Mouse (Mus musculus): ENCODE results near the gene Cpt1a. TPM values are rescaled to one million over a fixed set of nuclear protein-coding genes. Genes with fewer than 3 reads are reported as not detected.
A peak's percentile ranks its signal among the peaks of the same experiment; 100 is the strongest.

Gene Cpt1a
- total and polyA plus RNA-seq, 3 experiments, result 4.1 to 22.3 (median 15.0) TPM

DNA sequence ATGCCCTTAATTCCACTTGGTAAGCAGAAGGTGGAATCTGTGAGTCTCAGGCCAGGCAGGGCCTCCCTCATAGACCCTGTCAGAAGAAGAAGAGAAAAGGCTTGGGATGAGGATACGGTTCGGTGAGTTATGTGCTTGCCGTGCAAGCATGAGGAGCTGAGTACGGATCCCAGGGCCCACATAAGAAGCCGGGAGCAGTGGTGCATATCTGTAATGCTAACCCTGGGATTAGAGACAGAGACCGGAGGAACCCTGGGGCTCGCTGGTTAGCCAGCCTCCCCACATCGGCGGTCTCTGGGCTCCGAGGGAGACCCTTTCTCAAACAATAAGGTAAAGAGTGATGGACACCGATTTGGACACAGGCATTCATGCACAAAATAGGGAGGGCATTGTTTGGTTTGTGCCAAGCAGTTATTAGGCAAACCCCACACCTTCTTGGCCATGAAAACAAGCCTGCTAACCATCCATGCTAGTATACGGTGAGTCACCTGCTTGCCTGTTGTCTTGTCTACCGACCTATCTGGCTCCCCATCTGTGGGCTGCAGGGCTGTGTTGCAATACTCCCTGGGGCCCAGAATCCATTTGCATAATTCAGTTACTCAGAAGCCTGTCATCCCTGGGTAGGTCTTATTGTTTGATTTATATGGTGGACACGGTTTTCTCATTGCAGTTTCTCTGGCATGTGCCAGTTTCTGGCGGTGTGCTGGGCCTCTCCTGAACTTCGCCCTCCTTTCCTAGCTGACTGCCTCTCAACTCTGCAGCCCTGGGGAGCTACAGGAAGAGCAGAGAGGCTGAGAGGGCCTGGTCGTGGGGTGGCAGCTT lies 11.8 kb downstream of the Cpt1a start:
- Histone ChIP-seq H3K4me3 (ENCODE audit: low read depth, low read length) (peak overlapping the region; percentile 66; the same call in 1 of the 2 replicates), H3K4me1 (ENCODE audit: insufficient read depth, low read depth, low read length) (peaks cover 61% of the 10 kb centered on the region), H3K36me3 (replicated peaks) (peaks cover 33% of the 10 kb centered on the region), H3K27me3 (ENCODE audit: insufficient read depth, low read length) (no peaks in the 10 kb centered on the region), H3K9me3 (replicated peaks) (no peaks in the 10 kb centered on the region)
- 0 out of 2 replicates have a peak, but pooled peaks have one; percentile 38 for TF ChIP-seq GATA2 (IDR thresholded peaks at IDR 0.05; ENCODE audit: borderline replicate concordance, low read depth, low read length)
- TF ChIP-seq CTCF (IDR thresholded peaks at IDR 0.05; ENCODE audit: low read depth, low read length), result no peak
- no peak for TF ChIP-seq POLR2AphosphoS5 (IDR thresholded peaks at IDR 0.05; ENCODE audit: insufficient replicate concordance, low read depth, low read length)
- TF ChIP-seq GATA1 (IDR thresholded peaks at IDR 0.05; ENCODE audit: borderline replicate concordance, low read length), result no peak
- TF ChIP-seq TAL1 (conservative IDR thresholded peaks at IDR 0.05; ENCODE audit: low read depth, low read length), result peak; percentile 58
- peak; percentile 45 for DNase-seq (ENCODE audit: low spot score)
- peak; percentile 83 for ATAC-seq (ENCODE audit: extremely low read depth, insufficient number of reproducible peaks, low FRiP score, poor library complexity, severe bottlenecking)

DNA sequence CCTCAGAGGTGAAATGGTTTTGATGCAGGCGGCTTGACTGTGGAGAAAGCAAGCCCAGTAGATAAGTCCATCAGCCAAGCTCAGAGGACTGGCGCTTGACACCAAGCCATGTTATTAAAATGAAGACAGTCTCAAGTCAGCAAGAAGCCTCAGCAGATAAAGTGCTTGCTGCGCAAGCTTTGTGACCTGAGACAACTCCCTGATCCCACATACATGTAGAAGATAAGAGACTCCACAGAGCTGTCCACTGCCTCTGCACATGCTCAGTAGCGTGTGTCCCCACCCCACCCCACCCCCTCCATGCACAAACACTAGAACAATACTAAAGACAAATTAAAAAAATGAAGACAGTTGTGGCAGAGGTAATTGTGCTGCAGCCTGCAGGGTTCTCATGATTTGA lies 12.4 kb downstream of the Cpt1a start:
- TF ChIP-seq POLR2AphosphoS5 (IDR thresholded peaks at IDR 0.05; ENCODE audit: insufficient replicate concordance, low read depth, low read length), result no peak
- no peak for TF ChIP-seq GATA2 (IDR thresholded peaks at IDR 0.05; ENCODE audit: borderline replicate concordance, low read depth, low read length)
- TF ChIP-seq CTCF (IDR thresholded peaks at IDR 0.05; ENCODE audit: low read depth, low read length), result no peak
- TF ChIP-seq TAL1 (conservative IDR thresholded peaks at IDR 0.05; ENCODE audit: low read depth, low read length), result no peak
- no peak for TF ChIP-seq GATA1 (IDR thresholded peaks at IDR 0.05; ENCODE audit: borderline replicate concordance, low read length)
- H3K27me3 ChIP-seq (ENCODE audit: insufficient read depth, low read length), result no peaks in the 10 kb centered on the region
- DNase-seq (ENCODE audit: low spot score), result no peak
- ATAC-seq (ENCODE audit: extremely low read depth, insufficient number of reproducible peaks, low FRiP score, poor library complexity, severe bottlenecking), result peak; percentile 37; the same call in 1 of the 2 replicates
- no peaks in the 10 kb centered on the region for H3K9me3 ChIP-seq (replicated peaks)
- H3K4me3 ChIP-seq (ENCODE audit: low read depth, low read length), result peak overlapping the region; percentile 66; the same call in 1 of the 2 replicates
- H3K36me3 ChIP-seq (replicated peaks), result peaks cover 35% of the 10 kb centered on the region
- H3K4me1 ChIP-seq (ENCODE audit: insufficient read depth, low read depth, low read length), result peaks cover 64% of the 10 kb centered on the region

DNA sequence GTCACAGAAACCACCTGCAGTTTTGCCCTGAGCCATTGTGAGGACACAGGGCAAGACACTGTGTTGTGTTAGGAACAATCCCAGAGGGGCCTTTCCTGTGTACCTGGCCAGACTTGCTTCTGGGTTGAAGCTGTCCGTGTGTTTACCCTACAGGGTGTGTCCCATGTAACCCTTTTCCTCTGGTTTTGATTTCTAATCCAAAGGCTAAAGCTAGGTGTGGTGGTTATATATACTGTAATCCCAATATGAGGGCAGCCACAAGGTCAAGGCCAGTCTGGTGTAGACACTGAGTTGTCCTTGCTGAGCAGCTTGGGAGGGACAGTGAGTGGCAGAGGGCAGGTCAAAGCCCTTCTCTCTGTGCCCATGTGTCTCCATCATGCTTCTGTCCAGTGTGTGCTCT lies 13.8 kb downstream of the Cpt1a start:
- no peaks in the 10 kb centered on the region for H3K27me3 ChIP-seq (ENCODE audit: insufficient read depth, low read length)
- no peak for DNase-seq (ENCODE audit: low spot score)
- no peak for ATAC-seq (ENCODE audit: extremely low read depth, insufficient number of reproducible peaks, low FRiP score, poor library complexity, severe bottlenecking)
- H3K4me3 ChIP-seq (ENCODE audit: low read depth, low read length), result no peak overlapping the region
- no peak for TF ChIP-seq CTCF (IDR thresholded peaks at IDR 0.05; ENCODE audit: low read depth, low read length)
- TF ChIP-seq POLR2AphosphoS5 (IDR thresholded peaks at IDR 0.05; ENCODE audit: insufficient replicate concordance, low read depth, low read length), result no peak
- TF ChIP-seq GATA2 (IDR thresholded peaks at IDR 0.05; ENCODE audit: borderline replicate concordance, low read depth, low read length), result no peak
- no peak for TF ChIP-seq TAL1 (conservative IDR thresholded peaks at IDR 0.05; ENCODE audit: low read depth, low read length)
- TF ChIP-seq GATA1 (IDR thresholded peaks at IDR 0.05; ENCODE audit: borderline replicate concordance, low read length), result no peak
- H3K9me3 ChIP-seq (replicated peaks), result no peaks in the 10 kb centered on the region
- H3K4me1 ChIP-seq (ENCODE audit: insufficient read depth, low read depth, low read length), result peaks cover 67% of the 10 kb centered on the region
- peaks cover 32% of the 10 kb centered on the region for H3K36me3 ChIP-seq (replicated peaks)

DNA sequence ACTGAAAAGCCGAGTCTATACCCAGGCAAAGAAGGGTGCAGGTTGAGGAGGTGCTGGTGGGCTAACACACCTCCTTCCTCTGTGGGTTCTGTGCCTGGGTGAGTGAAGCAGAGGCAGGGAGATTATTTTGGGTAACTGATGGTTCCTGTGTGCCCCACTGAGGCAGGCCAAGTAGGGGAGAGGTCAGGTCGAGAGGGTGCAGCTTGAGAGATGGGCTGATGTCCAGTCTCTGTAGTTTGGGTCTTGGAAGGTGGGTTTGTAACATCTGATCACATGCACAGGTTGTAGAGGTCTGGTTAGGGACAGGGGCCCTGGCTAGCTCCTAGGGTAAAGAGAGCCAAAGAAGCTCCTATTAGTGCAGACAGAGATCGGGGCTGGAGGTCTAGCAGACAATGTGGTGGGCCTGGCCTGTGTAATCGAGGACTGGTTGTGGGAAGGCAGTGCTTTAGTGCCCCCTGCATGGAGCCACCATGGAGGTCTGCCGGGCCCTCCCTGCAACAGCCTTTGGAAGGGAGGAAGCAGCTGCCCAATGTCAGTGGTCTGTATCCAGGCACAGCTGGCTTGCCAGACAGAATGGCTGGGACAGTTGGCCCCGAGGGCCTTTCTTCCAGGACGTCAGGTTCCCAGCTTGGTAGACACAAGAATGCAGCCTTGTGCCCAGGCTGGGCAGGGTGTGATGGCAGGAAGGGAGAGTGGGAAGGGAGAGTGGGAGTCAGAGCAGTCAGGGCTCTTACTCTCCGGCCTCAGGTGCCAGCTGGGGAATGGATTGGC lies 14.5 kb downstream of the Cpt1a start:
- Histone ChIP-seq H3K27me3 (ENCODE audit: insufficient read depth, low read length) (no peaks in the 10 kb centered on the region), H3K36me3 (replicated peaks) (peaks cover 34% of the 10 kb centered on the region), H3K4me3 (ENCODE audit: low read depth, low read length) (no peak overlapping the region), H3K9me3 (replicated peaks) (no peaks in the 10 kb centered on the region), H3K4me1 (ENCODE audit: insufficient read depth, low read depth, low read length) (peaks cover 71% of the 10 kb centered on the region)
- no peak for ATAC-seq (ENCODE audit: extremely low read depth, insufficient number of reproducible peaks, low FRiP score, poor library complexity, severe bottlenecking)
- DNase-seq (ENCODE audit: low spot score), result no peak
- no peak for TF ChIP-seq GATA2 (IDR thresholded peaks at IDR 0.05; ENCODE audit: borderline replicate concordance, low read depth, low read length)

DNA sequence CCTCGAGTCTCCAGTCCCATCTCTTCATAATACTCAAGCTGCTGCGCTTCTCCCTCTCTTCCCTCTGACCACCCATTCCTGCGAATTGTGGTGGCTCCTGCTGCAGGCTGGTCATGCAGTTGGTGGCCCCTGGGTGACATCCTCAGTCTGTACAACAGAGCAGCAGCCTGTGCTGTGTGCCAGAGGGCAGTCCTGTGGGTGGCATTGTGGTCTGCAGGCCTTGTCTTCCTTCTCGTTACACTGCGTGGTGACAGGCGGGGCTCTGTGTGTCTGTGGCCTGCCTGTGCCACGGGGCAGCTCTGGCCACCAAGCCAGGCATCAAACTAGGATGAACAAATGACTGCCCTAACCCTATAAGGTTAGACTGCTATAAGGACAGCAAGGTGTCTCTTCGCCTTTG lies 17.1 kb downstream of the Cpt1a start:
- no peak for DNase-seq (ENCODE audit: low spot score)
- Histone ChIP-seq H3K27me3 (ENCODE audit: insufficient read depth, low read length) (no peaks in the 10 kb centered on the region), H3K4me3 (ENCODE audit: low read depth, low read length) (no peak overlapping the region; the same call in 1 of the 2 replicates), H3K36me3 (replicated peaks) (peaks cover 38% of the 10 kb centered on the region), H3K4me1 (ENCODE audit: insufficient read depth, low read depth, low read length) (peaks cover 54% of the 10 kb centered on the region), H3K9me3 (replicated peaks) (no peaks in the 10 kb centered on the region)
- no peak for TF ChIP-seq POLR2AphosphoS5 (IDR thresholded peaks at IDR 0.05; ENCODE audit: insufficient replicate concordance, low read depth, low read length)
- TF ChIP-seq GATA1 (IDR thresholded peaks at IDR 0.05; ENCODE audit: borderline replicate concordance, low read length), result no peak
- no peak for TF ChIP-seq CTCF (IDR thresholded peaks at IDR 0.05; ENCODE audit: low read depth, low read length)
- TF ChIP-seq GATA2 (IDR thresholded peaks at IDR 0.05; ENCODE audit: borderline replicate concordance, low read depth, low read length), result no peak
- no peak for TF ChIP-seq TAL1 (conservative IDR thresholded peaks at IDR 0.05; ENCODE audit: low read depth, low read length)
- no peak for ATAC-seq (ENCODE audit: extremely low read depth, insufficient number of reproducible peaks, low FRiP score, poor library complexity, severe bottlenecking)

DNA sequence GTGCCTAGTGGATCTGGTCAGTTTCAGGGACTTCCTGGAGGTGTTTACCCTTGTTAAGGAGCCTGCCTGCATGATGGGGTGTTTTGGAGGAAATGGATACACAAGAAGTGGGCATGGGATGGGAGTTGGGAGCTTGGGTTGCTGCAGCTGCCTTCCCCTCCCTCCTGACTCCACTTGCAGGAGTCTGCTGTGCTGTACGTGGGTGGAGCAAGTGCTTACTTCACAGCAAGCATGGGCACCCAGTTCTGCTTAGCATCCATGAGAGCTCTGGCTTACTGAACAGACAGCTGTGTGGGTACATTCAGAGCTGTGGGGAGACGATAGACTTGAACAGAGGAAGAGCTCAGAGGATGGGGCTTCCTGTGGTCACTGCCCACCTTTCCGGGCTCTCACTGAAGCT lies 18.9 kb downstream of the Cpt1a start:
- no peaks in the 10 kb centered on the region for H3K9me3 ChIP-seq (replicated peaks)
- peaks cover 36% of the 10 kb centered on the region for H3K4me1 ChIP-seq (ENCODE audit: insufficient read depth, low read depth, low read length)
- H3K4me3 ChIP-seq (ENCODE audit: low read depth, low read length), result no peak overlapping the region
- no peak for DNase-seq (ENCODE audit: low spot score)
- no peaks in the 10 kb centered on the region for H3K27me3 ChIP-seq (ENCODE audit: insufficient read depth, low read length)
- TF ChIP-seq GATA1 (IDR thresholded peaks at IDR 0.05; ENCODE audit: borderline replicate concordance, low read length), result no peak
- no peak for TF ChIP-seq TAL1 (conservative IDR thresholded peaks at IDR 0.05; ENCODE audit: low read depth, low read length)
- TF ChIP-seq GATA2 (IDR thresholded peaks at IDR 0.05; ENCODE audit: borderline replicate concordance, low read depth, low read length), result no peak
- no peak for TF ChIP-seq CTCF (IDR thresholded peaks at IDR 0.05; ENCODE audit: low read depth, low read length)
- ATAC-seq (ENCODE audit: extremely low read depth, insufficient number of reproducible peaks, low FRiP score, poor library complexity, severe bottlenecking), result no peak
- H3K36me3 ChIP-seq (replicated peaks), result peaks cover 42% of the 10 kb centered on the region
